Mouse (Mus musculus) left cerebral cortex, adult 6 months (tissue): Measurements from ENCODE around the gene B3galt6. TPM values are rescaled to one million over a fixed set of nuclear protein-coding genes. Genes with fewer than 3 reads are reported as not detected.

Experiments used
- long read RNA-seq, 2 experiments: library from polyadenylated mRNA; unstranded; transcript quantifications; one replicate each; pipeline ENCODE4 v2.0.0; 2019 to 2020
- polyA plus RNA-seq: library from polyadenylated mRNA; unstranded; fragments of <200 nt; fragmentation: Nextera tagmentation; gene quantifications from 2 replicates; pipeline ENCODE4 v1.2.3, GENCODE M21; 2021

B3galt6 gene
- 21.1 and 25.1 TPM in 2 replicates for polyA plus RNA-seq
- long read RNA-seq, experiment 1, transcript B3galt6-201 (1 exons, 3,184 nt) = major isoform, 324 of 324 reads
- long read RNA-seq, experiment 1, partial matches to known transcripts = 0 of 324 reads
- long read RNA-seq, experiment 1, other reads (novel, unspliced or antisense) = 0 of 324 reads
- long read RNA-seq, experiment 2, transcript B3galt6-201 (1 exons, 3,184 nt) = major isoform, 79 of 79 reads
- long read RNA-seq, experiment 2, partial matches to known transcripts = 0 of 79 reads
- long read RNA-seq, experiment 2, other reads (novel, unspliced or antisense) = 0 of 79 reads

DNA sequence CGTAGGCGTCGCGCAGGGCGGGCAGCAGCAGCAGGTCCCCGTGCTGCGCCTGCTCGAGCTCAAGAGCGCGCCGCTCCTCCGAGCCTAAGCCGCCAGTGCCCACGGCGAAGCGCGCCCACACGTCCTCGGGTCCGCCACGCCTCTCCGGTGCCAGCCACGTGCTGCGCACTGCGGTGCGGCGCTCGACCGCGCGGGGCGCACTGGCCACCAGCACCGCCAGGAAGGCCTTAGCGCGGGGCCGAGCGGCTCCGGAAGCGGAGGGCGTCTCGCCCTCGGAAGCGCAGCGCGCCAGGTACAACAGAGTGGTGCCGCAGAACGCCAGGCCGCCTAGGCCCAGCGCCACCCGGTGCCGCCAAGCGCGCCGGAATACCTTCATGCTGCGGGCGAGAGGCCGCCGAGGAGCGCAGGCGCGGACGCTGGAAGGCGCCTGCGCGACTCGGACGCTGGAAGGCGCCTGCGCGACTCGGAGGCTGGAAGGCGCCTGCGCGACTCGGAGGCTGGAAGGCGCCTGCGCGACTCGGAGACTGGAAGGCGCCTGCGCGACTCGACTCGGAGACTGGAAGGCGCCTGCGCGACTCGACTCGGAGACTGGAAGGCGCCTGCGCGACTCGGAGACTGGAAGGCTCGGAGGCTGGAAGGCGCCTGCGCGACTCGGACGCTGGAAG is at the start of gene B3galt6, which contains the start of gene Sdf4:
B3galt6 (minus strand) TSS at position 409 of the 665 bp plus-strand sequence.
Sdf4 (plus strand) TSS at position 632 of the 665 bp plus-strand sequence.

GRCm38 (mm10) chr4:156026013-156026412 is 33.6 kb upstream of the B3galt6 start, which contains the start of gene Tnfrsf18:
Gene Tnfrsf18, plus strand, starts transcription at chr4:156026164.

GRCm38 (mm10) chr4:156013637-156014036 is 21.2 kb upstream of the B3galt6 start, which contains the start of gene Tnfrsf4:
Gene Tnfrsf4, plus strand, starts transcription at chr4:156013843.

DNA sequence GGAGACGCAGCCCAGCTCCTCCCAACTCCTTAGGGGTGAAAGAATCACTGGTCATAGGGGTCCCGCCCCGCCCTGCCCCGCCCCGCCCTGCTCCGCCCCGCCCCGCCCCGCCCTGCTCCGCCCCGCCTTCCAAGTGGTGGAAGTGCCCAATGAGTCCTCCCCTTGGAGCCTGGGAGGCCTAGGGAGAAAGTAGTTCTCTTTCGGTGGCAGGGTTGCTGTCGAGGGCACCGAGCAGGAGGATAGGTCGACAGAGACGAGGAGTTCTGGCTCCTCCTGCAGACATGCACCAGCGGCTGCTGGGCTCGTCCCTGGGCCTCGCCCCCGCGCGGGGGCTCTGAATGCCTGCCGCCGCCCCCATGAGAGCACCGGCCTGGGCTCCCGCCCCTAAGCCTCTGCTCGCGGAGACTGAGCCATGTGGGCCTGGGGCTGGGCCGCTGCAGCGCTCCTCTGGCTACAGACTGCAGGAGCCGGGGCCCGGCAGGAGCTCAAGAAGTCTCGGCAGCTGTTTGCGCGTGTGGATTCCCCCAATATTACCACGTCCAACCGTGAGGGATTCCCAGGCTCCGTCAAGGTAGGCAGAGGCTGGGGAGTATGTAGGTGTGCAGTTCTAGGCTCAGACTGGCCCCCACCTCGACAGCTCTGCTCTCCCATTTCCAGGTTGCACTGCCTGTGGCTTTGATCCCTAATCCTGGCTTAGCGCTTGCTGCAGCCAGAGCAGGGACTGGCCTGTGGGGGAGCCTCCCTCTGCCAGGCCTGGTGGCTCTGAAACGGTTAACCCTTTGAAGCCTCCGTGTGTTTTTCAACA is 30.1 kb downstream of the B3galt6 start, which contains the start of gene C1qtnf12:
C1qtnf12 (plus strand) TSS at position 152 of the 805 bp plus-strand sequence.

DNA sequence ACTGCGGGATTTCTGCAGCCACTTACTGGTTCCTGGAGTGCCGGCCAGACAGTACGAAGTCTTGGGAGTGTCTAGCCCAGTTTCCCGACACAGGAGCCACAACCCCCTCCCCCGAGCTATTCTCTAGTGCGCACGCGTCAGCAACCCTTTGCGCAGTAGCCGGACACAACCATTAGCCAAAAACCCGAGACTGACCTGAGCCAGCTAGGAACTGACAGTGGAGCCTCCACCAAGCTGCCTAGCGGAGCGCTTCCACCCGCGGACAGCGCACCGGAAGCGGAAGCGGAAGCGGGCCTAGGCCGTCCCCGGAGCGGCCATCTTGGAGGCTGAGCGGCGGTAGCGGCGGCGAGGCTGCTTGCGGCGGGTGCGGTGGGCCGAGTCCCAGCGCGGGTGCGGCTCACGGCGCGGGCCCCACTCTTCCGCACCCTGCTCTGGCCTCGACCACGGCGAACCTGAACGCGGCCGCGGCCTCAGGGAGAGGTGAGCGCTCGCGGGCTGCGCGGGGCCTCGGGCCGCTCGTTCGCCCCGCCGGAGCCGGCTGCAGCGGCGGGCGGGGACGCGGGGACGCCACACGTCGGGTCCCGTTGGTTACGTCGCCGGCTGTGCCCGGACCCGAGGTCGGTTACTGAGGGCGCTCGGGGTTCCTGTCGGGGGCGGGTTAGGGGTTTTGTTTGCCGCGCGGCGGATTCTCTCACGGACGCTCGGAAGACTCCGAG is 48.8 kb downstream of the B3galt6 start, which contains the start of gene Ube2j2:
Ube2j2 (plus strand) TSS at position 298 of the 716 bp plus-strand sequence.

Other genes starting within 250 kb of the B3galt6 start
- gene Atad3a, start 231.6 kb downstream of the B3galt6 start, polyA plus RNA-seq = 25.7 TPM in 2 replicates
- 15.1 and 16.2 TPM in 2 replicates for gene Vwa1, start 218.0 kb downstream of the B3galt6 start, polyA plus RNA-seq
- 10.4 and 10.7 TPM in 2 replicates for gene Tmem88b, start 206.8 kb downstream of the B3galt6 start, polyA plus RNA-seq
- not detected in 2 replicates for gene Ankrd65, start 202.2 kb downstream of the B3galt6 start, polyA plus RNA-seq
- gene Mrpl20, start 189.8 kb downstream of the B3galt6 start, polyA plus RNA-seq = 391 and 409 TPM in 2 replicates
- gene Ccnl2, start 180.2 kb downstream of the B3galt6 start, polyA plus RNA-seq = 19.6 and 23.2 TPM in 2 replicates
- gene Aurkaip1, start 161.4 kb downstream of the B3galt6 start, polyA plus RNA-seq = 248 and 249 TPM in 2 replicates
- gene Mxra8, start 153.0 kb downstream of the B3galt6 start, polyA plus RNA-seq = 5.9 and 6.5 TPM in 2 replicates
- gene Dvl1, start 145.2 kb downstream of the B3galt6 start, polyA plus RNA-seq = 5.4 and 6.3 TPM in 2 replicates
- gene Tas1r3, start 129.3 kb downstream of the B3galt6 start, polyA plus RNA-seq = 0.12 and 0.13 TPM in 2 replicates
- gene Cptp, start 123.2 kb downstream of the B3galt6 start, polyA plus RNA-seq = 13.1 and 21.5 TPM in 2 replicates
- 31.0 and 41.2 TPM in 2 replicates for gene Ints11, start 123.1 kb downstream of the B3galt6 start, polyA plus RNA-seq
- 54.5 and 56.4 TPM in 2 replicates for gene Pusl1, start 100.9 kb downstream of the B3galt6 start, polyA plus RNA-seq
- gene Acap3, start 100.8 kb downstream of the B3galt6 start, polyA plus RNA-seq = 19.6 and 35.6 TPM in 2 replicates
- 30.5 and 85.4 TPM in 2 replicates for gene Ube2j2, start 48.8 kb downstream of the B3galt6 start, polyA plus RNA-seq
- gene C1qtnf12, start 30.3 kb downstream of the B3galt6 start, polyA plus RNA-seq = 32.4 and 35.5 TPM in 2 replicates
- 147 and 170 TPM in 2 replicates for gene Sdf4, start 223 bp upstream of the B3galt6 start, polyA plus RNA-seq
- gene Tnfrsf4, start 21.2 kb upstream of the B3galt6 start, polyA plus RNA-seq = 0.29 and 0.39 TPM in 2 replicates
- 0.38 and 0.67 TPM in 2 replicates for gene Tnfrsf18, start 33.5 kb upstream of the B3galt6 start, polyA plus RNA-seq
- gene Ttll10, start 66.8 kb upstream of the B3galt6 start, polyA plus RNA-seq = not detected in 2 replicates
- 5.7 and 8.9 TPM in 2 replicates for gene 9430015G10Rik, start 117.3 kb upstream of the B3galt6 start, polyA plus RNA-seq
- 0.06 and 0.13 TPM in 2 replicates for gene Rnf223, start 137.9 kb upstream of the B3galt6 start, polyA plus RNA-seq
- gene Agrn, start 204.8 kb upstream of the B3galt6 start, polyA plus RNA-seq = 12.9 and 13.2 TPM in 2 replicates
- gene Isg15, start 208.2 kb upstream of the B3galt6 start, polyA plus RNA-seq = 0.48 and 3.8 TPM in 2 replicates
- 1.5 and 1.6 TPM in 2 replicates for gene AW011738, start 210.7 kb upstream of the B3galt6 start, polyA plus RNA-seq
- gene Perm1, start 223.2 kb upstream of the B3galt6 start, polyA plus RNA-seq = 0.33 and 0.35 TPM in 2 replicates
- gene Plekhn1, start 242.2 kb upstream of the B3galt6 start, polyA plus RNA-seq = 3.7 and 15.2 TPM in 2 replicates
- 11.3 and 34.1 TPM in 2 replicates for gene Noc2l, start 243.4 kb upstream of the B3galt6 start, polyA plus RNA-seq